Mouse (Mus musculus) ovary, adult 18-20 months (tissue): ENCODE data around the gene Gm9639.
"Not testable (repeated sequence)": the region's sequence is repeated elsewhere in the genome, so short reads cannot be mapped to it uniquely, and the experiment has no call there.

Experiments
- DNase-seq: peaks from one replicate; pipeline ENCODE4 v3.0.0; 2022; ENCODE audit warnings: low spot score, mixed read lengths

Gene Gm9639

GRCm38 (mm10) chr10:77753448-77753847, 41.4 kb downstream of the Gm9639 start:
- DNase-seq, result no peak

GRCm38 (mm10) chr10:77752312-77752711, 42.6 kb downstream of the Gm9639 start:
- not testable (repeated sequence) for DNase-seq

GRCm38 (mm10) chr10:77751254-77751653, 43.6 kb downstream of the Gm9639 start, which contains the start of gene Gm9736:
Gene Gm9736 (minus strand): TSS chr10:77751354.
- not testable (repeated sequence) for DNase-seq

GRCm38 (mm10) chr10:77750686-77751085, 44.2 kb downstream of the Gm9639 start:
- not testable (repeated sequence) for DNase-seq
